Mouse (Mus musculus): ENCODE data around the gene Ubr2.
A peak's percentile ranks its signal among the peaks of the same experiment; 100 is the strongest.

Gene Ubr2

DNA sequence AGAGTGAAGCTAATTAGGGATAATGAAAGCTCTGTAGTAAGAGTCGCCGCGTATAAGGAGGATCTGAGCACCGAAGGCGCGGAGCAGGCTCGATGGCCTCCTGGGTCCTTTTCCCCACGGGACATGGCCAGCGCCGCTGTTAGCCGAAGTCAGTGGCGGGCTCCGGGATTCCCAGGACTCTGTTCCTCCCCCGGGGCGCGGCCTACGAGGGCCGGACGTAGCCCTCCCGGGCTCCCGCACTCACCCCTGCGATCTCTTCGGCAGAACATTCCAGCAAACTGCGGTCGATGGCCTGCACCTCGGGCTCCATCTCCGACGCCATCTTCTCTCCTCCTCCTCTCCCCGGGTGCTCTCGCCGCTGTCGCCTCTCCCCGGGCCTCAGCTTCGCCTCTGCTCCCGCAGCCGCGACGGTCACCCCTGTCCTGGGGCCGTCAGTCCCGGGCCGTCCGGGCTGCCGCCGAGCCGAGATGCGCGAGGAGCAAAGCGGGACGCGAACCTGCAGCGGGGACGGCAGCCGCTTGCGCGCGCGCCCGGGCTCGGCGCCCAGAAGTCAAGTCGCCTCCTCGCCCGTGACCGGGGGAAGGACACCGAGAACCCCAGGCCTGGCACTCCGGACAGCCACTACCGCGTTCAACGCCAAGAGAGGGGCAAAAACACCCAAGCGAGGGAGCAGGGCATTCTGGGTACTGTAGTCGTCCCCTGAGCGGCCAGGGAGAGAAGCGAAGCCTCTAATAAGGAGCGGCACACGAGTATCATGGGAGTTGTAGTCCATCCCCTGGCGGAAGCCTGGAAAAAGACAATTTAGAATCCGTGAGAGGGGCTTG lies at the start of gene Ubr2:
Ubr2 (minus strand) TSS at position 659 of the 824 bp plus-strand sequence.
- DNase-seq (ENCODE audit: low read depth): peak; percentile 91

DNA sequence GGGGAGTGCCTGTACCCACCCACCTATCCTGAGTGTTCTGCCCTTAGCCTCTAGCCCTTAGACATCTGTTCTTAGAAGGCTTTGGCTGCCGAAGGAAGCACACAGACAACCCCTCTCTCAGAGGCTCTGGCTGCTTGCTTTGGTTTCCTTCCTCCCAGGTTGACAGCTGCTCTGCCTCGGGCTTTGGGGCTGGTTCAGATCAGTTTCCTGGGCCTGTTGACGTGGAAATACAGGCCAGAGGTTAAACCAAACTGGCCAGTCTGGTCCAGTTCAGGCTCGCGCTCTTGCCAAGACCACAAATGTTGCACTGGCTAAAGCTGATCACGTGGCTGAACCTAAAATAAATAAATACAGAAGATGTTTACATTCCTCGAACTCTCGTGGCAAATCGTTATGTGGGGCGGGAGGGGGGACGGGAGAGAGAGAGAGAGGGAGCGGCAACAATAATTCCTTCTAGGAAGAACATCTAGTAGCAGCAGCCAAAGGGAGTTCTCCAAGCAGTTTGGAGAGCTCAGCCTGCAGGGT lies 49.5 kb upstream of the Ubr2 start:
- DNase-seq (ENCODE audit: low read depth): no peak

GRCm38 (mm10) chr17:47057966-47058365 lies 47.6 kb upstream of the Ubr2 start:
- no peak for DNase-seq (ENCODE audit: low read depth)

DNA sequence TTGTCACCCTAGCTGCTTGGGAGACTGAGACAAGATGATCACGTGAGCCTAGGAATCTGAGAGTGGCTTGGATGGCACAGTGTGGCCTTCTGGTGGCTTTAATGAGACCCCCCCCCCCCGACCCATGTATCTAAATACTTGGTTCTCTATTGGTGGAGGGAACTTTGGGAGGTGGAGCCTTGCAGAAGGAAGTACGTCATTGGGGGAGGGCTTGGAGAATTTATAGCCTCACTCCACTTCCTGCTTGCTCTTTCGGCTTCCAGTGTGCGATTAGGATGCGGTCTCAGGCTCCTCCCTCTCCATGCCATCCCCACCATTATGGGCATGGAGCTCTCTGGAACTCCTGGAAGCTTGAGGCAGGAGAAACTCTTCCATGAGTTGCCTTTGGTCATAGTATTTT lies 46.1 kb upstream of the Ubr2 start:
- DNase-seq (ENCODE audit: low read depth): no peak

DNA sequence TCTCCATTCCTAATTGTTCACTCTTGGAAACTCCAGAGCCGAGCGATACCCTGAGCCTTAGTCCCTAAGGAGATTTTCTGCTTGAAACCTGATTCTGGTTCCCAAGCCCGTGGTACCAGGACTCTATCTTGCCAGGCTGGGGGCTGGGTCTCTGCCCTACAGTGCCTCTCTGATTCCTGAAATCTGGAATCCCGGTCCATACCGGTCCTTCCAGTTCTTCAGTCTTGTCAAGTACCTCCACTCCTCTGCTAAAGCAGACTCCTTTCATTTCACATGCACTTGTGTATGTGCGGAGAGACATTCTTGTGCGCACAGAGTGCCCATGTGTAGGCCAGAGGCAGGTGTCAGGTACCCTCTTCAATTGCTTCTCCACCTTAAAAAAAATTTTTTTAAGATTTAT lies 44.8 kb upstream of the Ubr2 start:
- no peak for DNase-seq (ENCODE audit: low read depth)

DNA sequence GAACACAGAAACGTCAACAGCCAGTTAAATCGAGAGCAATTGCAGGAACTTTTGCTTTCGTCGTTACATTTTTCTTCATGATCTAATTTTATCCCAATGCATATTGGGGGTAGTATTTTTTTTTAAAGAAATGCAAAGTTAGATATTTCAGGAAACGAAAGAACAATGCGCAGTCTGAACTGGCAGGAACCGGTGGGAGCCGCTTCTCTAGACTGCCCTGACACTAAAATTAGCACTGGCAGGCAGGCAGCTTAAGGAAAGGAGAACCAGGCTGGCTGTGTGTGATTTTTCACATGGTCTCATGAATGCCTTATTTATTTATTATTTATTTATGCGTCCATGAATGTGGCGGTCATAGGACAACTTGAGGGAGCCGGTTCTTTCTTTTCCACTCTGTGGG lies 44.3 kb upstream of the Ubr2 start:
- peak; percentile 17 for DNase-seq (ENCODE audit: low read depth)

- no peak for DNase-seq (ENCODE audit: low read depth)
Observed at GRCm38 (mm10) chr17:47050678-47051077, 40.3 kb upstream of the Ubr2 start.

- DNase-seq (ENCODE audit: low read depth): no peak
Observed at GRCm38 (mm10) chr17:47042866-47043265, 32.5 kb upstream of the Ubr2 start.

DNA sequence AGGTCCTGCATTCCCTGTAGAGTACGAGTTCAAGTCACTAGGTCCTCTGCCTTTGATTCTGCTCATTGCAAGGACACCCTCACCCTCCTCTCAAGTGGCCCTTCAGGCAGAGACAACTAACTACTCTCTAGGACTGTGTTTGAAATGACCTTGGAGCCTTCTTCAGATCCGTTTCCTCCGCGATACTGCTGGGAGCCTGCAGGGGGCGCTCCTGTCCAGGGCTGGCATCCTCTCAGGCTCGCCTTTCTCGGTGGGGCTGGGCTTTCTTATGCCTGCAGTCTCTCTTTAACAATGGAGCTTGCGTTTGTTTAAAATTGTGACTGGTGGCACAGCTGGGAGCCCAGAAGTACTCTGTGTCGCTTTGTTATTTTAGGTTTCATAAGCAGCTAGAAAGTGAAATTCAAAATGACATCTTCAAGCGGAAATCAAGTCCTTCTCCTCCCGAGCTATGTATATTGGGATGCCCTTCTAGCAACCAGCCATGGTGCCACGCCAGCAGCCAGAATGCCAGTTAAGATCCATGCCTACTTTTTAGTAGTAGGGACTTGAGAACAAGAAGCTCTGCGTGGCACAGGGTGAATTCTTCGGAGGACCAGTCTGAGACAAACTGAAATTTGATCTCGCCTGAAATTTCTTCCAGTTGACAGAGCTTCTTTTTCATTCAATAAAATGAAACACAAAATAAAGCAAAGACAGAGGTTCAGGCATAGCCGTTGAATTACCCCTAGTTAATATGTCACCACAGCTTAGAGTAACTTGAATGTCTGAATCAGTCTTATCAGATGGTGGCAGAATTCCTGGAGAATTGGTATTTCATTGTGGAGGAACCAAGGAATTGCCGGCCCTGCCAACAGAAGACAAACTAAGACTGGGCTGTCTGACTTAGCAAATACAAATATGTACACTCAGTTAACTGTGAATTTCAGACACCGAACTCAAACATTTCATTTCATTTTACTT lies 28.8 kb upstream of the Ubr2 start:
- DNase-seq (ENCODE audit: low read depth): peak; percentile 58

DNA sequence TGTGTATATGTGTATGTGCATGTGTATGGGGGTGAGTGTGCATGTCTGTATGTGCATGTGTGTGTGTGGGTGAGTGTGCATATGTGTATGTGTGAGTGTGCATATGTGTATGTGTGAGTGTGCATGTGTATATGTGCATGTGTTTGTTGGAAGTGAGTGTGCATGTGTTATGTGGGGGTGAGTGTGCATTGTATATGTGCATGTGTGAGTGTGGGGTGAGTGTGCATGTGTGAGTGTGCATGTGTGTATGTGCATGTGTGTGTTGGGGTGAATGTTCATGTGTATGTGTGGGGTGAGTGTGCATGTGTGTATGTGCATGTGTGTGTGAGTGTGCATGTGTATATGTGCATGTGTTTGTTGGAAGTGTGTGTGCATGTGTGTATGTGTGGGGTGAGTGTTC lies 24.2 kb upstream of the Ubr2 start:
- DNase-seq (ENCODE audit: low read depth): no peak

DNA sequence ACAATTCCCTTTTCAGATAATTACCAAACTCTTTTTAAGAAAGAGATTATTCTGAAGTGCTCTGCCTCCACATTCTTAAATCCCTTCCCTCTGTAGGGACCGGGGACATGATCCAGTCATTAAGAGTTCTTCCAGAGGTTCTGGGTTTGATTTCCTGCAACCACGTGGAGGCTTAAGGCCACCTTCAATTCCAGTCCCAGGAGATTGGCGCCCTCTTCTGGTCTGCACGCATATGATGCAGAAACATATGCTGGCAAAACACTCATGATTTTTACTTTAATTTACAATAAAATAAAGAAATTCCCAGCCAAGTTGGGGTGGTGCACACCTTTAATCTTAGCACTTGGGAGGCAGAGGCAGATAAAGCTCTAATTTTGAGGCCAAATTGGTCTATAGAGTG lies 23.3 kb upstream of the Ubr2 start:
- no peak for DNase-seq (ENCODE audit: low read depth)

DNA sequence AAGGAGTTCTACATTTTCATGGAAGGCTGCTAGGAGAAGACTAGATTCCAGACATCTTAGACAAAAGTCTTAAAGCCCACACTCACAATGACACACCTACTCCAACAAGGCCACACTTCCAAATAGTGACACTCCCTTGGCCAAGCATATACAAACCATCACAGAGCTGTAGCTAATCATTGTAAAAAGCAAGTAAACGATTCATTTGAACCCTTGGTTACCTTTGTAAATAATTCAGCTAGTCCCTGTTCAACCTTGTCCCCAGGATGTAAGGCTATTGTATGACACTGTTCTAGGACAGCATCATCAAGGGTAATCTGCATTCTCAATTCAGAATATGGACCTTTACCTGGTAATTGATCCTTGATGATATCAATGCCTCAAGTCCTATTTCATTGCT lies 14.4 kb upstream of the Ubr2 start:
- no peak for DNase-seq (ENCODE audit: low read depth)

GRCm38 (mm10) chr17:47023369-47023768 lies 13.0 kb upstream of the Ubr2 start:
- DNase-seq (ENCODE audit: low read depth): no peak

- no peak for DNase-seq (ENCODE audit: low read depth)
Observed at GRCm38 (mm10) chr17:47012896-47013295, 2.5 kb upstream of the Ubr2 start.

- DNase-seq (ENCODE audit: low read depth): no peak
Observed at GRCm38 (mm10) chr17:47011661-47012043, 1.3 kb upstream of the Ubr2 start.

DNA sequence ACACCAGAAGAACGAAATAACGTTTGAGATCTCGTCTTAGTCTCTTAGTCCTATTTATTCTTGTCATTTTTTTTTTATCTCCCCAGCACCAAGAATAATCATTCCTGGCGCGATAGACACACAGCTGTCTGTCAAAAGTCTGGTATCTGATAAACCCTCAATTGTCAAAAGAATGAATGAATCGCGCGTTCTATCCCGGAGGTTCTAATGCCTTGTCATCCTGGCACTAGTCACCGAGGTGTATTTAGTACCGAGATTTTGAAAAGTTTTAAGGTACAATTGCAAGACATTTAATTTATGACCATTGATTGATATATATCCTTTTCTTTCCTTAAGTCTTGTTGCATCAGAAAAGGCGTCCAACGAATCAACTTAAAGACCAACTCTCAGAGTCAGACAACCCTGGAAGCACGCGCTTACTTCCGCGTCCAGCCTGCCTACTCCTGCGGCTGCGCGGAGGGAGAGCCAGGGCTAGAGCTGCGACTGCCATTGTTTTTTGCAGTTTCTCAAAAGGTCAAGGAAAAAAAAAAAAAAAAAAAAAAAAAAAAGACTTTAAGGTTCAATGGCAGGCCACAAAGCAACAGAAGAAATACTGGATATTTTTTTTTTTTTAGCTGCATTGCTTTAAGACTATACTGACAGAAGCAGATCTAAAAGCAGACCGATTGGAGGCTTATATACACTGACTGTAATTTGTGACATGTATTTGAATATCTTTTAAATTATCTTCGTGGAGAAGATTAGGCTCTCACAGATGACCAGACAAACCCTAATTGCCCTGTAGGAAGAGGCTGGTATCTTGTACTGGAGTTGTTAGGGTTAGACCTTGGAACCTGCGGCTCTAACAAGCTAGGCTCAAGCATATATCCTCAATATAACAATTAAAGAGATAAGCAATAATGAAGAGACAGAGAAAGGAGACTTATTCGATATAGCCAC lies 635 bp upstream of the Ubr2 start:
- DNase-seq (ENCODE audit: low read depth): peak; percentile 67

GRCm38 (mm10) chr17:47009546-47009897 lies 834 bp downstream of the Ubr2 start:
- no peak for DNase-seq (ENCODE audit: low read depth)

DNA sequence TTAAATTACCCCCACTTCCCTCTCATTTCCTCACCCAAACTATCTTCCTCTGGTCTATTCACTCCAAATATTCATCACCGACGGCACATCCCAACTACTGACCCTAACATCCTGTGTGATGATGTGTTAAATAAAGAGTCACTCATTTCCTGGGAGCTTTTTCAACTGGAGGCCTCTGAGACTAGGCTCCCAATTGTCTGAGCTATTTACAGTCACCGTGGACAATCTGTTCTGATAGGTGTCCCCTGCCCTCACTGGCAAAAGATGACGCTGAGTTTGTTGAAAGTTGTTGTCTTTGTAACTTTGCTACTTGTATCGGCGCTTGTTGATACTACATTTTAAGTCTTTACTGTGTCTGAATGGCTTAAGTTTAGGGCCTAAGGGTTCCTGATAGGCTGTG lies 1.3 kb downstream of the Ubr2 start:
- no peak for DNase-seq (ENCODE audit: low read depth)

GRCm38 (mm10) chr17:47008506-47008905 lies 1.9 kb downstream of the Ubr2 start:
- no peak for DNase-seq (ENCODE audit: low read depth)

DNA sequence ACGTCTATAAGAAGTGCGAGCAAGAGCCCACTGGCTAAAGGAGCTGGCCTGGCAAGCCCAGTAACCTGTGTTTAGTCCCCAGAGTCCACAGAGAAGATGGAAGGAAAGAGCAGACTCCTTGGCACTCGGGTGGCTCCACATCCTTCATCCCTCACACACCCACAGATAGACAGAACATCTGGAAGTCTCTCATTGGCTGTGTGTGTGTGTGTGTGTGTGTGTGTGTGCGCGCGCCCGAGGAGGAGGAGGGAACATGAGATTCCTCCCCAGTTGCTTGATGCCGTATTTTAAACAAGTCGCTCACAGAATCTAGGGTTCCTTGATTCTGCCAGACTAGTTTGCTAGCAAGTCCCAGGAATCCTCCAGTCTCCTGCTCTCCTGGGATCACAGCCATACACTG lies 3.6 kb downstream of the Ubr2 start:
- no peak for DNase-seq (ENCODE audit: low read depth)

DNA sequence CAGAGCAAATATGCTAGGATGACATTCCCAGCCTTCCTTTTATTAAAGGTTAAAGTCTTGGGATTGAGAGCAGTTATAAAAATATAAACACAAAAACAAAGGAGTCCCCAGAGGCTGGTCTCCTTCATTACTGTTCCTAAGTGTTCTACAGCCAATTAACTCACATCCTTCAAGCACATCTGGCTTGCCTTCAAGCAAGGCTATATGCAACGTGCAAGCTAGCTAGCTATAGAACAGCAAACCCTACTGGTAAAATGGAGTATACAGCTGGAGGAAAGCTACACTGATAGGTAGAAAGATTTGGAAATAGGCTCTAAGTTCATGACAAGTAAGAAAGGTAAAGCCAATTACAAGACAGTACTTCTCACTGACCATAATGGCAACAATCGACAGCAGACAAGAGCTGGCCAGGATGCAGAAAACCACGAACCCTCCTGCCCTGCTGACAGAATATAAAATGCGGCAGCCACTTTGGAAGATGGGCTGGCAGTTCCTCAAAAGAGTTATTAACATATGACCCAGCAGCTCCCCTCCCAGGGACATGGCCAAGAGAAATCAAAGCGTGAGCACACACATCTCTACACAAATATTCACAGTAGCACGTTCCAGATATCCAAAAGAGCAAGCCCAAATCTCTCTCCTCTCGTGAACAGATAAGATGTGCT lies 4.5 kb downstream of the Ubr2 start:
- no peak for DNase-seq (ENCODE audit: low read depth)

Measured in c-Kit-positive CD71-negative TER-119-negative erythroid progenitor cells, embryonic 14.5 days (primary cell).